Mouse (Mus musculus): ENCODE results near the gene Pmvk. TPM values are rescaled to one million over a fixed set of nuclear protein-coding genes. Genes with fewer than 3 reads are reported as not detected.

Pmvk gene
- total RNA-seq, 2 experiments from 2014 or later: 8.9 to 16.3 TPM

- ATAC-seq (replicated peaks; ENCODE audit: low FRiP score, poor library complexity, severe bottlenecking): no peak
Measured at GRCm38 (mm10) chr3:89515444-89515843, 61.1 kb downstream of the Pmvk start.

- no peak for ATAC-seq (replicated peaks; ENCODE audit: low FRiP score, poor library complexity, severe bottlenecking)
Measured at GRCm38 (mm10) chr3:89516321-89516720, 62.0 kb downstream of the Pmvk start.

Other genes with a start within 250 kb of the Pmvk start
- gene Thbs3, start 239.4 kb upstream of the Pmvk start, total RNA-seq (2015; ENCODE audit: low replicate concordance): not detected in 2 replicates
- not detected in 2 replicates for gene Thbs3, start 239.4 kb upstream of the Pmvk start, total RNA-seq (2017; ENCODE audit: low replicate concordance)
- 8.6 and 21.0 TPM in 2 replicates for gene Mtx1, start 227.5 kb upstream of the Pmvk start, total RNA-seq (2015; ENCODE audit: low replicate concordance)
- 14.5 and 15.8 TPM in 2 replicates for gene Mtx1, start 227.5 kb upstream of the Pmvk start, total RNA-seq (2017; ENCODE audit: low replicate concordance)
- gene Muc1, start 225.5 kb upstream of the Pmvk start, total RNA-seq (2015; ENCODE audit: low replicate concordance): not detected in 2 replicates
- not detected in 2 replicates for gene Muc1, start 225.5 kb upstream of the Pmvk start, total RNA-seq (2017; ENCODE audit: low replicate concordance)
- 39.0 and 64.2 TPM in 2 replicates for gene Krtcap2, start 208.6 kb upstream of the Pmvk start, total RNA-seq (2015; ENCODE audit: low replicate concordance)
- 7.2 and 29.1 TPM in 2 replicates for gene Krtcap2, start 208.6 kb upstream of the Pmvk start, total RNA-seq (2017; ENCODE audit: low replicate concordance)
- 1.3 TPM in 1 of 2 replicates, not detected in the other for gene Trim46, start 208.2 kb upstream of the Pmvk start, total RNA-seq (2015; ENCODE audit: low replicate concordance)
- gene Trim46, start 208.2 kb upstream of the Pmvk start, total RNA-seq (2017; ENCODE audit: low replicate concordance): not detected in 2 replicates
- 16.8 and 18.4 TPM in 2 replicates for gene Dpm3, start 195.2 kb upstream of the Pmvk start, total RNA-seq (2015; ENCODE audit: low replicate concordance)
- 8.3 TPM in 1 of 2 replicates, not detected in the other for gene Dpm3, start 195.2 kb upstream of the Pmvk start, total RNA-seq (2017; ENCODE audit: low replicate concordance)
- gene Slc50a1, start 184.0 kb upstream of the Pmvk start, total RNA-seq (2015; ENCODE audit: low replicate concordance): 17.7 and 35.6 TPM in 2 replicates
- gene Slc50a1, start 184.0 kb upstream of the Pmvk start, total RNA-seq (2017; ENCODE audit: low replicate concordance): 3.7 and 9.7 TPM in 2 replicates
- gene Efna1, start 173.4 kb upstream of the Pmvk start, total RNA-seq (2015; ENCODE audit: low replicate concordance): not detected in 2 replicates
- not detected in 2 replicates for gene Efna1, start 173.4 kb upstream of the Pmvk start, total RNA-seq (2017; ENCODE audit: low replicate concordance)
- not detected in 2 replicates for gene Efna3, start 131.6 kb upstream of the Pmvk start, total RNA-seq (2015; ENCODE audit: low replicate concordance)
- not detected in 2 replicates for gene Efna3, start 131.6 kb upstream of the Pmvk start, total RNA-seq (2017; ENCODE audit: low replicate concordance)
- not detected in 2 replicates for gene Efna4, start 116.5 kb upstream of the Pmvk start, total RNA-seq (2015; ENCODE audit: low replicate concordance)
- gene Efna4, start 116.5 kb upstream of the Pmvk start, total RNA-seq (2017; ENCODE audit: low replicate concordance): not detected in 2 replicates
- gene Adam15, start 104.5 kb upstream of the Pmvk start, total RNA-seq (2015; ENCODE audit: low replicate concordance): 6.5 and 13.8 TPM in 2 replicates
- 0.77 and 3.5 TPM in 2 replicates for gene Adam15, start 104.5 kb upstream of the Pmvk start, total RNA-seq (2017; ENCODE audit: low replicate concordance)
- gene Dcst2, start 92.6 kb upstream of the Pmvk start, total RNA-seq (2015; ENCODE audit: low replicate concordance): not detected in 2 replicates
- gene Dcst2, start 92.6 kb upstream of the Pmvk start, total RNA-seq (2017; ENCODE audit: low replicate concordance): not detected in 2 replicates
- gene Dcst1, start 89.3 kb upstream of the Pmvk start, total RNA-seq (2015; ENCODE audit: low replicate concordance): not detected in 2 replicates
- gene Dcst1, start 89.3 kb upstream of the Pmvk start, total RNA-seq (2017; ENCODE audit: low replicate concordance): not detected in 2 replicates
- 2.1 and 7.9 TPM in 2 replicates for gene Zbtb7b, start 59.8 kb upstream of the Pmvk start, total RNA-seq (2015; ENCODE audit: low replicate concordance)
- 5.1 and 8.9 TPM in 2 replicates for gene Zbtb7b, start 59.8 kb upstream of the Pmvk start, total RNA-seq (2017; ENCODE audit: low replicate concordance)
- 1.4 TPM in 1 of 2 replicates, not detected in the other for gene Lenep, start 51.7 kb upstream of the Pmvk start, total RNA-seq (2015; ENCODE audit: low replicate concordance)
- not detected in 2 replicates for gene Lenep, start 51.7 kb upstream of the Pmvk start, total RNA-seq (2017; ENCODE audit: low replicate concordance)
- 1.1 and 5.4 TPM in 2 replicates for gene Flad1, start 42.7 kb upstream of the Pmvk start, total RNA-seq (2015; ENCODE audit: low replicate concordance)
- 0.68 and 1.3 TPM in 2 replicates for gene Flad1, start 42.7 kb upstream of the Pmvk start, total RNA-seq (2017; ENCODE audit: low replicate concordance)
- 245 and 268 TPM in 2 replicates for gene Cks1b, start 36.2 kb upstream of the Pmvk start, total RNA-seq (2015; ENCODE audit: low replicate concordance)
- gene Cks1b, start 36.2 kb upstream of the Pmvk start, total RNA-seq (2017; ENCODE audit: low replicate concordance): 102 and 103 TPM in 2 replicates
- gene Shc1, start 36.1 kb upstream of the Pmvk start, total RNA-seq (2015; ENCODE audit: low replicate concordance): 77.1 and 79.3 TPM in 2 replicates
- 49.7 and 59.3 TPM in 2 replicates for gene Shc1, start 36.1 kb upstream of the Pmvk start, total RNA-seq (2017; ENCODE audit: low replicate concordance)
- 10.9 and 19.1 TPM in 2 replicates for gene Pygo2, start 24.3 kb upstream of the Pmvk start, total RNA-seq (2015; ENCODE audit: low replicate concordance)
- gene Pygo2, start 24.3 kb upstream of the Pmvk start, total RNA-seq (2017; ENCODE audit: low replicate concordance): 7.1 and 12.1 TPM in 2 replicates
- 1.8 and 2.1 TPM in 2 replicates for gene Pbxip1, start 17.8 kb upstream of the Pmvk start, total RNA-seq (2015; ENCODE audit: low replicate concordance)
- 2.7 and 4.1 TPM in 2 replicates for gene Pbxip1, start 17.8 kb upstream of the Pmvk start, total RNA-seq (2017; ENCODE audit: low replicate concordance)
- not detected in 2 replicates for gene Kcnn3, start 65.6 kb downstream of the Pmvk start, total RNA-seq (2015; ENCODE audit: low replicate concordance)
- not detected in 2 replicates for gene Kcnn3, start 65.6 kb downstream of the Pmvk start, total RNA-seq (2017; ENCODE audit: low replicate concordance)